ENCODE assay signal across 16 mouse cellular contexts in the genomic region with DNA sequence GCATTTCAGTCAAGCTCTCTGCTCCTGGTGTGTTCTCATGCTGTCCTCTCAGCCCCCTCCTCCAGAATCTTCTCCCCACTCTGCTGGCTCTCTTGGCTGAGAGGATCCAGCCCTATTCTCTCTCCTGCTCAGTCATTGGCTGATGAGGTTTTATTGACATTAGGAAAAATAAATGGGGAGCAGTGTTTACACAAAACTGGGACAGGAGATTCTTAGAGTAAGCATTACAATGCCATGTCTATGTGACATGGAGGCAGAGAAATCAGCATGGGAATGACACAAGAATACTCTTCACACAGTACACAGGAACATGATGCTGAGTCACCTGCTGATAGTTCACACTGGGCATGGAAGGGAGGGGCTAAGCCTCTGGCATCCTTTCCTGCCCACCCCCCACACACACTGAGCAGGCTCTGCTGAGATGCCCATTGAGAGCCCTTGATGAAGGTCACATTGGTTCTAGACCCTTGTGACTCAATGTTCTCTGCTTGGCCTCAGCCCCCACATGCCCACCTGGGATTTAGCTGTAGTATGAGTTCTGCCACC. TPM values are rescaled to one million over a fixed set of nuclear protein-coding genes. Genes with fewer than 3 reads are reported as not detected.
A peak's percentile ranks its signal among the peaks of the same experiment; 100 is the strongest.
DNase-seq lines count a peak whose midpoint lies in the region; ATAC-seq and TF ChIP-seq lines count a peak whose summit lies in the region.
"Had no signal": no experiment of that assay in that cellular context is flagged by ENCODE, and none has a peak within 500 bp of the region (broad histone marks: within the 10 kb centered on the region; RNA-seq: fewer than 3 reads in every experiment).

No protein-coding gene starts in this region.

- peak; percentile 32 for ATAC-seq in lung, postnatal 0 days
- 0 out of 2 replicates have a peak, but pooled peaks have one; percentile 12 for ATAC-seq in intestine, postnatal 0 days

- no peak for TF ChIP-seq POLR2A in heart, adult 2 months (IDR thresholded peaks at IDR 0.05; ENCODE audit: insufficient read depth, low read depth, low read length)

- H3K27ac ChIP-seq in heart, adult 2 months, result peak overlapping the region; percentile 94
- no peak overlapping the region for H3K27ac ChIP-seq in lung, postnatal 0 days (ENCODE audit: low read length)
- no peak overlapping the region for H3K27ac ChIP-seq in intestine, postnatal 0 days (ENCODE audit: low read depth, low read length)
- H3K27ac ChIP-seq: forebrain, embryonic 10.5 days; hindbrain, embryonic 14.5 days; limb, embryonic 10.5 days had no signal

- H3K79me2 ChIP-seq in heart, adult 2 months (replicated peaks; ENCODE audit: control insufficient read depth, insufficient read depth, low read length), result no peaks in the 10 kb centered on the region

- H3K9ac ChIP-seq in heart, adult 2 months (ENCODE audit: low read depth, low read length), result no peak overlapping the region
- no peak overlapping the region for H3K9ac ChIP-seq in lung, postnatal 0 days (replicated peaks; ENCODE audit: low read depth)
- H3K9ac ChIP-seq in intestine, postnatal 0 days (ENCODE audit: low read depth, low read length), result no peak overlapping the region
- H3K9ac ChIP-seq: hindbrain, embryonic 14.5 days had no signal

- H3K9me3 ChIP-seq in lung, postnatal 0 days (ENCODE audit: low read length), result no peaks in the 10 kb centered on the region
- H3K9me3 ChIP-seq in intestine, postnatal 0 days (ENCODE audit: control insufficient read depth), result no peaks in the 10 kb centered on the region
- H3K9me3 ChIP-seq: forebrain, embryonic 10.5 days; limb, embryonic 10.5 days had no signal

- no peak for DNase-seq in heart, adult 2 months
- no peak for DNase-seq in heart, postnatal 36 days
- no peak for DNase-seq in lung, postnatal 0 days (ENCODE audit: low spot score)
- no peak for DNase-seq in lung, postnatal 36 days
- peak; percentile 10 for DNase-seq in telencephalon, adult 2 months (ENCODE audit: low read depth, low spot score)
- DNase-seq in cerebellum, adult 11-12 months, result no peak
- DNase-seq: cerebellum, adult 11 months; kidney, adult 18-20 months; kidney, postnatal 25 days; layer of hippocampus, postnatal 36 days; right cerebral cortex, adult 18-20 months had no signal

- H3K36me3 ChIP-seq in heart, adult 2 months (ENCODE audit: control insufficient read depth, insufficient read depth, low read length), result peaks cover 8% of the 10 kb centered on the region
- H3K36me3 ChIP-seq in lung, postnatal 0 days (ENCODE audit: insufficient read depth, low read length), result no peaks in the 10 kb centered on the region
- H3K36me3 ChIP-seq in intestine, postnatal 0 days (ENCODE audit: control insufficient read depth, insufficient read depth), result peaks cover 26% of the 10 kb centered on the region

- intact Hi-C loops in heart, adult 2 months (cut with DNase I), result loop anchor here (2.0 kb wide), 1 partner anchor 44 kb away; a partner anchor contains a TSS
- intact Hi-C loops in heart, postnatal 36 days (cut with DNase I), result no loop called here

- H3K27me3 ChIP-seq in heart, adult 2 months (ENCODE audit: control insufficient read depth, insufficient read depth, low read length), result no peaks in the 10 kb centered on the region
- H3K27me3 ChIP-seq in lung, postnatal 0 days (replicated peaks; ENCODE audit: insufficient read depth, low read length), result no peaks in the 10 kb centered on the region
- H3K27me3 ChIP-seq in intestine, postnatal 0 days (replicated peaks; ENCODE audit: control insufficient read depth, insufficient read depth, low read length), result no peaks in the 10 kb centered on the region

- peaks cover 22% of the 10 kb centered on the region for H3K4me1 ChIP-seq in heart, adult 2 months (ENCODE audit: control insufficient read depth, insufficient read depth, low read length)
- no peaks in the 10 kb centered on the region; the same call in 1 of the 2 replicates for H3K4me1 ChIP-seq in lung, postnatal 0 days (ENCODE audit: insufficient read depth, low read depth, low read length)
- H3K4me1 ChIP-seq in intestine, postnatal 0 days (replicated peaks; ENCODE audit: control insufficient read depth, insufficient read depth, low read length), result no peaks in the 10 kb centered on the region
- H3K4me1 ChIP-seq: limb, embryonic 10.5 days had no signal

- H3K4me2 ChIP-seq in lung, postnatal 0 days (replicated peaks; ENCODE audit: low read depth, low read length), result no peak overlapping the region
- no peak overlapping the region for H3K4me2 ChIP-seq in intestine, postnatal 0 days (replicated peaks; ENCODE audit: low read depth)
- H3K4me2 ChIP-seq: hindbrain, embryonic 14.5 days; midbrain, embryonic 11.5 days had no signal

- TF ChIP-seq EP300 in heart, adult 2 months (IDR thresholded peaks at IDR 0.05; ENCODE audit: insufficient read depth, low read depth, low read length), result no peak
- no peak for TF ChIP-seq EP300 in lung, postnatal 0 days (IDR thresholded peaks at IDR 0.05)

- no peak for TF ChIP-seq CTCF in heart, adult 2 months (IDR thresholded peaks at IDR 0.05)
- no peak for TF ChIP-seq CTCF in lung, postnatal 0 days (IDR thresholded peaks at IDR 0.05)
- TF ChIP-seq CTCF in intestine, postnatal 0 days (IDR thresholded peaks at IDR 0.05; ENCODE audit: low read depth), result no peak

- no peak overlapping the region for H3K4me3 ChIP-seq in heart, adult 2 months
- H3K4me3 ChIP-seq in lung, postnatal 0 days (ENCODE audit: low read depth, low read length), result no peak overlapping the region
- no peak overlapping the region for H3K4me3 ChIP-seq in intestine, postnatal 0 days (ENCODE audit: low read depth, low read length)
- H3K4me3 ChIP-seq: forebrain, embryonic 10.5 days; limb, embryonic 10.5 days had no signal

RNA-seq across cellular contexts. Expression of a gene that starts 43.8 kb away (rescaled TPM):
- total RNA-seq in heart, adult 2 months (2021), result 10 to 100 TPM; 24.2 to 29.0 TPM
- polyA plus RNA-seq in heart, adult 2 months (2012; rRNA removed), result 11.9 and 12.1 TPM in 2 replicates
- 10 to 100 TPM; 27.4 to 29.9 TPM for total RNA-seq in heart, postnatal 36 days (2021)
- polyA plus RNA-seq in lung, postnatal 0 days (2015; fragmentation: Nextera tagmentation; extraction: Ambion mirVana), result 13.5 and 18.9 TPM in 2 replicates
- polyA plus RNA-seq in intestine, postnatal 0 days (2015; fragmentation: Nextera tagmentation; extraction: Ambion mirVana), result 12.9 and 13.1 TPM in 2 replicates

RNA-seq across cellular contexts. Expression of a gene that starts 44.0 kb away (rescaled TPM):
- total RNA-seq in heart, adult 2 months (2021), result 10 to 100 TPM; 20.1 to 22.8 TPM
- 15.0 and 15.9 TPM in 2 replicates for polyA plus RNA-seq in heart, adult 2 months (2012; rRNA removed)
- 10 to 100 TPM; 24.1 to 28.2 TPM for total RNA-seq in heart, postnatal 36 days (2021)
- polyA plus RNA-seq in lung, postnatal 0 days (2015; fragmentation: Nextera tagmentation; extraction: Ambion mirVana), result 9.1 and 9.6 TPM in 2 replicates
- polyA plus RNA-seq in intestine, postnatal 0 days (2015; fragmentation: Nextera tagmentation; extraction: Ambion mirVana), result 6.5 and 7.2 TPM in 2 replicates

RNA-seq across cellular contexts. Expression of a gene that starts 50.1 kb away (rescaled TPM):
- 100 to 1,000 TPM; 140 to 169 TPM for total RNA-seq in heart, adult 2 months (2021)
- 112 and 120 TPM in 2 replicates for polyA plus RNA-seq in heart, adult 2 months (2012; rRNA removed)
- total RNA-seq in heart, postnatal 36 days (2021), result 100 to 1,000 TPM; 148 to 149 TPM
- polyA plus RNA-seq in lung, postnatal 0 days (2015; fragmentation: Nextera tagmentation; extraction: Ambion mirVana), result 136 and 139 TPM in 2 replicates
- 98.4 and 106 TPM in 2 replicates for polyA plus RNA-seq in intestine, postnatal 0 days (2015; fragmentation: Nextera tagmentation; extraction: Ambion mirVana)

RNA-seq across cellular contexts. Expression of a gene that starts 54.5 kb away (rescaled TPM):
- 10 to 100 TPM; 12.4 to 15.2 TPM for total RNA-seq in heart, adult 2 months (2021)
- 8.0 and 9.1 TPM in 2 replicates for polyA plus RNA-seq in heart, adult 2 months (2012; rRNA removed)
- 10 to 100 TPM; 11.1 to 14.9 TPM for total RNA-seq in heart, postnatal 36 days (2021)
- polyA plus RNA-seq in lung, postnatal 0 days (2015; fragmentation: Nextera tagmentation; extraction: Ambion mirVana), result 11.1 and 11.9 TPM in 2 replicates
- polyA plus RNA-seq in intestine, postnatal 0 days (2015; fragmentation: Nextera tagmentation; extraction: Ambion mirVana), result 20.0 and 20.5 TPM in 2 replicates
